Mouse (Mus musculus) fat pad, adult 2 months (tissue): ENCODE results near the gene Tbxa2r.

Experiments used
- DNase-seq: peaks from one replicate; pipeline ENCODE4 v3.0.0-alpha.2; 2011; ENCODE audit warnings: low read depth, low spot score; ENCODE audit errors: extremely low read depth

The Tbxa2r gene

GRCm38 (mm10) chr10:81364666-81365065, 36.1 kb downstream of the Tbxa2r start:
- DNase-seq = no peak

GRCm38 (mm10) chr10:81365073-81365472, 36.5 kb downstream of the Tbxa2r start:
- DNase-seq = no peak

- DNase-seq = no peak
These were observed 37.3 kb downstream of the Tbxa2r start, which contains the start of gene 4930404N11Rik for GRCm38 (mm10) chr10:81365672-81366476. TSS of gene 4930404N11Rik (minus strand) at chr10:81365816.

GRCm38 (mm10) chr10:81366477-81367206, 38.1 kb downstream of the Tbxa2r start:
- DNase-seq = no peak

- DNase-seq = no peak
These were observed 38.6 kb downstream of the Tbxa2r start for GRCm38 (mm10) chr10:81367207-81367495.

- DNase-seq = no peak
These were observed 46.8 kb downstream of the Tbxa2r start for GRCm38 (mm10) chr10:81375322-81375721.

GRCm38 (mm10) chr10:81376561-81377361, 48.2 kb downstream of the Tbxa2r start:
- DNase-seq = no peak

- no peak for DNase-seq
These were observed 48.8 kb downstream of the Tbxa2r start for GRCm38 (mm10) chr10:81377362-81377664.

- no peak for DNase-seq
These were observed 49.4 kb downstream of the Tbxa2r start, which contains the start of gene Fzr1 for GRCm38 (mm10) chr10:81377793-81378552. TSS of gene Fzr1 (minus strand) at chr10:81378516.

GRCm38 (mm10) chr10:81378553-81379182, 50.1 kb downstream of the Tbxa2r start:
- DNase-seq = peak; percentile 87

GRCm38 (mm10) chr10:81379183-81379553, 50.6 kb downstream of the Tbxa2r start:
- DNase-seq = no peak

- no peak for DNase-seq
These were observed 51.4 kb downstream of the Tbxa2r start for GRCm38 (mm10) chr10:81379809-81380378.

GRCm38 (mm10) chr10:81382039-81382438, 53.5 kb downstream of the Tbxa2r start:
- no peak for DNase-seq

- peak; percentile 88 for DNase-seq
These were observed 55.5 kb downstream of the Tbxa2r start, which contains the start of the genes Dohh and Gm48551 for GRCm38 (mm10) chr10:81383802-81384604. TSS of gene Dohh (plus strand) at chr10:81384428. TSS of gene Gm48551 (plus strand) at chr10:81384466.

GRCm38 (mm10) chr10:81384605-81384982, 56.1 kb downstream of the Tbxa2r start:
- no peak for DNase-seq
